Mouse (Mus musculus): ENCODE measurements at regions not wholly inside any gene's neighbourhood (a gene's known extent, or its start where the extent isn't known, plus 50 kb on each side); places are given as distances from the start of the nearest gene placed in this dataset.

- TF ChIP-seq GATA1 (IDR thresholded peaks at IDR 0.05; ENCODE audit: low read length) (no peak), TAL1 (IDR thresholded peaks at IDR 0.05; ENCODE audit: low read length) (no peak)
Observed at GRCm38 (mm10) chr1:193451471-193452135, 81.5 kb upstream of the Camk1g start.
